Mouse (Mus musculus) olfactory bulb, adult 2 months (tissue): ENCODE results near the gene Pkmyt1. TPM values are rescaled to one million over a fixed set of nuclear protein-coding genes. Genes with fewer than 3 reads are reported as not detected.

Experiments
- H3K27ac ChIP-seq: fragments of 200-500 bp; 2 replicates; pipeline ENCODE4 v1.5.1; 2012; ENCODE audit warnings: low read depth, low read length; ENCODE audit not compliant: insufficient read depth
- H3K4me1 ChIP-seq: fragments of 200-500 bp; 2 replicates; pipeline ENCODE4 v1.6.1; 2012; ENCODE audit warnings: low read length; ENCODE audit not compliant: control insufficient read depth, insufficient read depth
- H3K4me3 ChIP-seq: fragments of 200-500 bp; 2 replicates; pipeline ENCODE4 v1.5.1; 2012; ENCODE audit warnings: mild to moderate bottlenecking, low read depth, low read length, moderate library complexity; ENCODE audit not compliant: insufficient read depth
- CTCF ChIP-seq: fragments of 200-500 bp; IDR thresholded peaks from 2 replicates; pipeline ENCODE4 v1.5.1; 2012; ENCODE audit warnings: low read depth, mild to moderate bottlenecking, low read length, moderate library complexity; ENCODE audit not compliant: insufficient read depth
- POLR2A ChIP-seq: fragments of 200-500 bp; IDR thresholded peaks from 2 replicates; pipeline ENCODE4 v1.6.1; 2012; ENCODE audit warnings: mild to moderate bottlenecking, low read depth, low read length, moderate library complexity; ENCODE audit not compliant: insufficient read depth
- WGBS: fragments of 180-500 bp; shearing (Covaris S2); methylation state at CpG from one replicate; pipeline ENCODE4 v1.1.7; 2018; 5-methylcytosine and 5-hydroxymethylcytosine counted together
- polyA plus RNA-seq: library from polyadenylated mRNA; stranded (reverse); fragments of >200 nt; gene quantifications from 2 replicates; pipeline ENCODE4 v1.2.4, GENCODE M21; 2012; ENCODE audit warnings: low replicate concordance; ENCODE audit not compliant: missing spikeins, insufficient read depth, insufficient read length

The Pkmyt1 gene
- polyA plus RNA-seq, 1 experiment: not detected

GRCm38 (mm10) chr17:23683856-23684672 lies 42.1 kb upstream of the Pkmyt1 start, which contains the start of gene Cldn9:
Cldn9 (minus strand) TSS chr17:23684026.
- 48% methylated on average over 15 of the region's 15 CpGs for WGBS
- no peak within 1 kb of the TSS for H3K27ac ChIP-seq
- peaks cover 8% of the 10 kb centered on the region; the same call in 1 of the 2 replicates for H3K4me1 ChIP-seq
- TF ChIP-seq CTCF: no peak
- TF ChIP-seq POLR2A: no peak
- no peak within 1 kb of the TSS for H3K4me3 ChIP-seq

- H3K4me3 ChIP-seq: no peak overlapping the region
- 65% methylated on average over 1 of the region's 1 CpGs for WGBS
- peaks cover 3% of the 10 kb centered on the region; the same call in 1 of the 2 replicates for H3K4me1 ChIP-seq
- H3K27ac ChIP-seq: no peak overlapping the region
- TF ChIP-seq CTCF (no peak), POLR2A (no peak)
Observed at GRCm38 (mm10) chr17:23694491-23694890, 31.6 kb upstream of the Pkmyt1 start.

GRCm38 (mm10) chr17:23695801-23696200 lies 30.3 kb upstream of the Pkmyt1 start:
- TF ChIP-seq POLR2A: no peak
- no peak for TF ChIP-seq CTCF

GRCm38 (mm10) chr17:23699131-23700077 lies 26.7 kb upstream of the Pkmyt1 start:
- Histone ChIP-seq H3K4me3 (peak overlapping the region; percentile 62), H3K4me1 (peaks cover 3% of the 10 kb centered on the region; the same call in 1 of the 2 replicates), H3K27ac (0 out of 2 replicates have a peak overlapping the region, but pooled peaks have one; percentile 5)
- no peak; the same call in 1 of the 2 replicates for TF ChIP-seq POLR2A
- WGBS: 6% methylated on average over 97 of the region's 101 CpGs

More at GRCm38 (mm10) chr17:23695801-23696200, 30.3 kb upstream of the Pkmyt1 start:
- H3K4me3 ChIP-seq: no peak overlapping the region
- 55% methylated on average over 3 of the region's 3 CpGs for WGBS
- H3K4me1 ChIP-seq: peaks cover 3% of the 10 kb centered on the region; the same call in 1 of the 2 replicates
- H3K27ac ChIP-seq: no peak overlapping the region

- TF ChIP-seq POLR2A: no peak; the same call in 1 of the 2 replicates
- Histone ChIP-seq H3K27ac (0 out of 2 replicates have a peak overlapping the region, but pooled peaks have one; percentile 5), H3K4me1 (peaks cover 6% of the 10 kb centered on the region; the same call in 1 of the 2 replicates), H3K4me3 (peak overlapping the region; percentile 62)
- WGBS: under 1% methylated on average over 28 of the region's 28 CpGs
Observed at GRCm38 (mm10) chr17:23700079-23700478, 26.1 kb upstream of the Pkmyt1 start.

GRCm38 (mm10) chr17:23703301-23703700 lies 22.8 kb upstream of the Pkmyt1 start:
- Histone ChIP-seq H3K4me1 (peaks cover 6% of the 10 kb centered on the region; the same call in 1 of the 2 replicates), H3K27ac (no peak overlapping the region), H3K4me3 (no peak overlapping the region)
- TF ChIP-seq CTCF (no peak), POLR2A (no peak)
- WGBS: 89% methylated on average over 9 of the region's 9 CpGs

GRCm38 (mm10) chr17:23704741-23705140 lies 21.4 kb upstream of the Pkmyt1 start:
- Histone ChIP-seq H3K4me3 (no peak overlapping the region), H3K27ac (no peak overlapping the region), H3K4me1 (0 out of 2 replicates have a peak, but pooled peaks cover 4% of the 10 kb centered on the region)
- no peak for TF ChIP-seq CTCF
- no peak for TF ChIP-seq POLR2A
- 39% methylated on average over 7 of the region's 7 CpGs for WGBS

- WGBS: 87% methylated on average over 4 of the region's 7 CpGs
- no peak overlapping the region for H3K4me3 ChIP-seq
- H3K4me1 ChIP-seq: 0 out of 2 replicates have a peak, but pooled peaks cover 4% of the 10 kb centered on the region
- TF ChIP-seq CTCF (no peak), POLR2A (no peak)
- H3K27ac ChIP-seq: no peak overlapping the region
Observed at GRCm38 (mm10) chr17:23705525-23706104, 20.5 kb upstream of the Pkmyt1 start.
